Mouse (Mus musculus) ovary, adult 18-20 months (tissue): ENCODE measurements at regions not wholly inside any gene's neighbourhood (a gene's known extent, or its start where the extent isn't known, plus 50 kb on each side); places are given as distances from the start of the nearest gene placed in this dataset.
A peak's percentile ranks its signal among the peaks of the same experiment; 100 is the strongest.

Experiments
- DNase-seq: peaks from one replicate; pipeline ENCODE4 v3.0.0; 2022; ENCODE audit warnings: low spot score, mixed read lengths

DNA sequence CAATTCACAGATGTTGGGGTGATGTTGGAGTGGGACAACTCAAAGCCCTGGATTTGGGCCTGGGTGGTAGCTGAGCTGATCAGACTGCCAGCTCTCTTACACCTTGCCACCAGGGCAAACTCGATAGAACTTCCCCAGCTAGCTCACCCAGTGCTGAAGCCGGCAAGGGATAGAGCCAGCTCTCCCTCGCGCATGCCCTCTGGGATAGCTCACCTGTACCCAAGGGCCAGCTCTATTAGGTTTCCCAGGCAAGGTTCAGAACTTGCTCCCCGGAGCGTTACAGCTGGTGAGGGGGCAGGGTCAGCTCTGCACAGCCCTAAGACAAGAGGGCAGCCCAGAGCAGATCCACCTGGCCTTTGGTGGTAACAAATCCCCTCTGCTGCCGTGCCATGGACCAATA lies 54.1 kb upstream of the 1700012A03Rik start:
- no peak for DNase-seq

GRCm38 (mm10) chr6:31995249-31995648 lies 54.8 kb upstream of the 1700012A03Rik start:
- no peak for DNase-seq

- no peak for DNase-seq
These were observed 64.3 kb upstream of the 1700012A03Rik start for GRCm38 (mm10) chr6:31985698-31986097.

GRCm38 (mm10) chr6:31976705-31977104 lies 73.3 kb upstream of the 1700012A03Rik start:
- DNase-seq: no peak

- DNase-seq: no peak
These were observed 102.0 kb upstream of the 1700012A03Rik start for GRCm38 (mm10) chr6:31948063-31948481.

- no peak for DNase-seq
These were observed 103.5 kb upstream of the 1700012A03Rik start for GRCm38 (mm10) chr6:31946572-31946971.

GRCm38 (mm10) chr6:31945347-31945746 lies 104.7 kb upstream of the 1700012A03Rik start:
- no peak for DNase-seq

- DNase-seq: no peak
These were observed 105.5 kb upstream of the 1700012A03Rik start for GRCm38 (mm10) chr6:31944546-31944945.

- DNase-seq: no peak
These were observed 107.3 kb upstream of the 1700012A03Rik start for GRCm38 (mm10) chr6:31942696-31943095.

DNA sequence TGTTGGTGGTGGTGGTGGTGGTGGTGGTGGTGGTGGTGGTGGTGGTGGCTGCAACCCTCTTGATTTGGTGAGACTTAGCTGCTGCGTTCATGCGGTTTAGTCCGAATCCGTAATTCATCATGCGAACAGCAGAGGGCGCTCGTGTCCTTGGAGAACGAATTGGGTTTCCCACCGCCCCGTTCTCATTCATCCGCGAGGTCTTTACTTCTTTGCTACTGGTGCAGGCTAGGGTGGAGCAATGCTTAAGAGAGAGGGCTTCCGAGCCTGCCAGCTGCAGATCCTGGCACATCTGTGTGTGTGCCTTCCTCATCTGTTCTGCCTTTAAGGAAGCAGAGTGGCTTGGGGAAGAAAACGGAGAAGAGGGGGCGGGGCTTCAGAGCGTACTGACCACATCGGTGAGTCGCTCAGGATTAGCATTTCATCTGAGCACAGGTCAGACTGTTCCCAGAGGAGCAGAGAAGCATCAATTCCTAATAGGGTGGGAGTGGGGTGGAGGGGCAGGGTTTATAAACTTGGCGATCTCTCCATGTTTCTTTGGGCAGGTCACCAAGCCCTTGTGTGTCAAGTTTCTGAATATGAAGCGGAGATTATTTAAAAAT lies 111.7 kb upstream of the 1700012A03Rik start:
- DNase-seq: peak; percentile 45

GRCm38 (mm10) chr6:31937146-31937545 lies 112.9 kb upstream of the 1700012A03Rik start:
- DNase-seq: no peak

- no peak for DNase-seq
These were observed 115.2 kb upstream of the 1700012A03Rik start for GRCm38 (mm10) chr6:31934826-31935225.

DNA sequence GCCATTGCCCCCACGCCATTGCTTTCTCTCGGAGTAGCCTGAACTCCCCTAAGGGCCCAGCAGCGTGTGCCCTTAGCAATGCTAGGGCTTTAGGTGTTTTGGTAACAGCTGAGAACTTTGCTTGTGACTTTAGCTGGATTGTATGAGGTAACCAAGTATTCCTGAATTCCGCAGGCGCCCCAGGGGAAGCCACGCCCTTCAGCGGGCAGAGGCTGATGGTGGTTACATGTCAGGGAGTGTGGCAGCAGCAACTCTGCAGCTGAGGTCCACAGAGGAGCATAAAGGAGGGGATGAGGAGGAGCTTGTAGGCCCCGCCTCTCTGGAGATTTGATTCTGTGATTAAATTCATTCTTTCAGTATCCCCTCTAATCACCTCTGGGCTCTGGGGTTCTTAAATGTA lies 116.1 kb upstream of the 1700012A03Rik start:
- no peak for DNase-seq

DNA sequence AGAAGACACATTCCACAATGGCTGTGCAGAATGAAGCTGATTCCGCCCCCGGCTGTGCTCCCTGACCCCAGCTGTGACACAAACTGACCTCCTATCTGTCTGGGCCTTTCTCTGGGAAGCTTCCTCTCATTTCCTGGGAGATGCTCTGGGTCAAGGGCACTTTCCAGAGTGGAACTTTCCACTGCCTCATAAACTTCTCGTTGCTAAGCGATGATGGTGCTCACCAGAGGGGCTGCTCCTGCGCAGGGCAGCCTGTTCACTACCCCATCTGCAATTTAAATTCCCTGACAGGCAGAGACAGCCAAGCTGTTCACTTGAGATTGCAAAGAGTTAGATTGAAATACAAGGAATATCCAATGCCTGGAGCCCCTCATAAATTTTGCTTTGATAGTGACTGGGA lies 116.7 kb upstream of the 1700012A03Rik start:
- no peak for DNase-seq

DNA sequence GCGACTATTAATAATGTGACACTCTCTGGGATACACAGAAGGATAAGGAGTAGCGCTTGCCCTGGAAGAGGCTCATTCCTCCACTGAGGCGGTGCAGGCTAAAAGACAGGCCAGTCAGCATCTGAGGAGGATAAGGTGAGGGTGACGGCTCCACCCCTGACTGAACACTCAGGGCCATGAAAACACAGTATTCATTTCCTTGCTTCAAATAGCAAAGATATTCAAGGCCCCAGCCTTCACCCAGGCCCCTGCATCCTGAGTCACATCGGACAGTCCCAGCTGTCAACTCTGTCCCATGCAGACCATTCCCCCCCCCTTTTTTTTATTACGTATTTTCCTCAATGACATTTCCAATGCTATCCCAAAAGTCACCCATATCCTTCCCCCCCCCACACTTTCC lies 118.9 kb upstream of the 1700012A03Rik start:
- no peak for DNase-seq

DNA sequence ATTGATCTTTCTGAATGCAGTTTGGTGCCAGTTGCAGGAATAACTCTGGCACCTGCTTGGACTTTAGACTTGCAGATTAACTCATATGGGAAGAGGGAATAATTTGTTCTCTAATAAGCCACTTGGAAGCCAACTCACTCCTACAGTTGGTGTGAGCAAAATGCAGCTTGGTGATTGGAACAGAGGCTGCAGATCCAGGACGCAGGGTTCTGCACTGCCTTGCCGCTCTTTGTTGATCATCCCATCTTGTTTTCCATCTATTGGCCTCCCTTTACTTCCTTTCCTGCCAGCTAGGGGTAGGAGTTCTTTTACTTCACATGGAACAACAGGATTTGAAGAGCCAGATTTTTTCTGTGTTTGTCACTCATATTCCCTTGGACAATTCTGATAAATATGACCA lies 120.9 kb upstream of the 1700012A03Rik start:
- no peak for DNase-seq

DNA sequence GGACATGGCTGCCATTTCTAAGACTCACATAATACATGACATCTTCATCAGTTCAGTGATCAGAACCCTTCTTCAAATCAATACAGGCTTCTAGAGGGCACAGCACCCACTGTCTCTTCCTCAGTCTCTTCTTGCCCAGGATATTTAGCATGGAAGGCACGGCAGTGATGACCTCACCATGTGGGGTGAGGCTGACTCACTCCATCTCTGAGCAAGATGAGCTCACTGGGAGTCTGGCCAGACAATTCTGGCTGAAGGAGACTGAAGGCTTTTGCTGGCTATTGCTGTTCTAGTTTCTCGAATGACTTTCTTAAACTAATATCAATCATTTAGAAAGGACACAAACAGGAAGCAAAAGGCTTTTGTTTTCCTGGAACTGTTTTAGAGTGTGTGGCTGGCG lies 122.9 kb upstream of the 1700012A03Rik start:
- DNase-seq: peak; percentile 10

DNA sequence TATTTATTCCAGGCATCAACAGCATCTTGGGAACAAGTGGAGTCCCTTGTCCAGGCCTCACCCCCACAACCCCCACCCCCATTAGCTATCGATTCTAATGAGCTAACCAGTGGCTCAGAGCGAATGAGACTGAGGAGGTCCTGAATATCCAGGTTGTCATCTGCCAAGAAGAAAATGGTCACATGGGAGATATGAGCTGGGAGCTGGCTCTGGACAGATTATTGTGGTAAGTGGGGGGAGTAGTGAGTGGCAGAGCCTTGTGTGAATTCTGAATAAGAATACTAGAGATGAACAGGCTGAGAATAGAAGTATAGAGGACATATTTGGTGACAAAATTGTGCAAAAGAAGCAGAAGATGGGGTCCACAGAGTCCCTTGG lies 125.4 kb upstream of the 1700012A03Rik start:
- no peak for DNase-seq

DNA sequence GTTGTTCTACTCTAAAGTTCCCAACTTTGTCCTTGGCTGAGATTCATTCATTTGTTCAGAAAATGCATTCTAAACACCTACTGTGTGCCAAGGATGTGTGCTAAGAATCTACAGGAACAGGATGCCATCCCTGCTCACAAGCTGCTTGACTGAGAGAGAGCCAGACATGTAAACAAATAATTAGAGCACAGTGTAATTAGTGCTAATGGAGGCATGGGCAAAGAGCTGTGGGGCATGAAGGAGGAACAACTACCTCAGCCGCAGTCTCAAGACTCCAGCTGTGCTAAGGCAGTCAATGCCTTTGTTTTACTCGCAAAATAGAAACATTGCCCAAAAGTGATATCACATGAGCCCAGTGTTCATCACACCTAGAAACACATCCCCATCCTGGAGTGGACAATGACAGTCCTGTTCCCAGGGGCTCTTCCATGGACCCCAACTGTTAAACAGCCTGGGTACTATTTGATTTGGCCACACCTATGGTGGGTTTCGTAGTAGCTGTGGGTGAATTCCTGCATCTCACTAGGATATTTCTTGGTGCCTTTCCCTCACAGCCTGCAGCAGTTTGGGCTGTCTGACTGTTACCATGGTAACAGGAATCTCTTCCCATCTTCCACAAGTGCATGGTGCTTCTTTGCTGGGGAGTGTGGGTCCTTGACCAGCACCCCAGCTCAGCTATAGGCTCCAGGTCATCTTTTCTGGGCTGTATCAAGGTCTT lies 125.9 kb upstream of the 1700012A03Rik start:
- DNase-seq: no peak

- no peak for DNase-seq
These were observed 128.4 kb upstream of the 1700012A03Rik start for GRCm38 (mm10) chr6:31921561-31922152.

- no peak for DNase-seq
These were observed 132.5 kb upstream of the 1700012A03Rik start for GRCm38 (mm10) chr6:31917411-31918131.

DNA sequence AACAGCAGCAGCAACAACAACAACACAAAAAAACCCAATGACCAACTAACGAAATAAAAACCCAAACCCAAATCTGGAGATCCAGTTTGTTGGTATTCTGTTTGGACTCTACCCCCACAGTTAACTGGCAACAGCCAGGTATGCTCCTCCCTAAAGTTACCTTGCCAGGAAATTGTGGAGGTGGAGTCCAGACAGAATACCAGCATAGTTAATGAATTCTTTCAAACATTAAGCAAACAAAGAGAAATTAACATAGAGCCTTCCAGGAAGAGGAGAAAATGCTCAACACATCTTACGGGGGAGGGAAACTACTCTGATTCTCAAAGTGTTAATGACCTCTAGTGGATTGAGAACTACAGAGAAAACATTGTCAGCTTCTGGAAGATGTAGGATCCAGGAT lies 148.3 kb upstream of the 1700012A03Rik start:
- no peak for DNase-seq

DNA sequence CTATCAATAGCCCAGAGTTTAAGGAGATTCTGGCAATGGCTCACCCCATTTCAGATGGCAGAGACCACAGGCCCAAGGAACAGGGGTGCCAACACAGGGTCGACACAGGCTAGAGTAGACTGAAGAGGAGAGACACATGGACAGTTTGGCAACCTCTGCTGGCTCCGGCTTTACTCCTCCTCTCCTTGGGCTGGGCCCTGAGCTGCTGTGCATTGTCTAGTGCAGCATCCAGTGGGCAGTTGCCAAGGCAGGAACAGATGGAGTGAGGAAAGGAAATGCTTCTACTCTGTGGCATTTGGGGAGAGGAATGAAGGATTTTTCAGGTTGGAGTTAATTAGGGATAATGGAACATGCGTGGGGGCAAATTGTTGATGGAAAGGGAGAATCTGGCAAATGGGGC lies 151.0 kb upstream of the 1700012A03Rik start:
- DNase-seq: no peak
